Mouse (Mus musculus): Measurements from ENCODE around the gene Tff1. TPM values are rescaled to one million over a fixed set of nuclear protein-coding genes. Genes with fewer than 3 reads are reported as not detected.

The Tff1 gene
- polyA plus RNA-seq, 1 experiment, result 2.7 TPM

- Histone ChIP-seq H3K36me3 (ENCODE audit: control insufficient read depth, insufficient read depth, low read length) (no peaks in the 10 kb centered on the region), H3K27me3 (ENCODE audit: control insufficient read depth, insufficient read depth, low read length) (no peaks in the 10 kb centered on the region), H3K4me1 (replicated peaks; ENCODE audit: control insufficient read depth, insufficient read depth, low read length) (no peaks in the 10 kb centered on the region), H3K27ac (ENCODE audit: control insufficient read depth, insufficient read depth, low read length) (no peak within 1 kb of the TSS), H3K4me3 (ENCODE audit: control insufficient read depth, insufficient read depth, low read length) (no peak within 1 kb of the TSS)
- 89% methylated on average over 15 of the region's 15 CpGs for WGBS
- no peak for DNase-seq
- no peak for TF ChIP-seq POLR2A (IDR thresholded peaks at IDR 0.05; ENCODE audit: control insufficient read depth, extremely low read depth, insufficient read depth, low read length, poor library complexity)
- TF ChIP-seq CTCF (IDR thresholded peaks at IDR 0.05; ENCODE audit: borderline replicate concordance, control insufficient read depth, extremely low read depth, insufficient read depth, low read length, poor library complexity), result no peak
These were observed 20.7 kb downstream of the Tff1 start, which contains the start of gene Tff2 for GRCm38 (mm10) chr17:31144040-31145037. TSS of gene Tff2 (minus strand) at chr17:31144282.

GRCm38 (mm10) chr17:31142116-31142515 lies 23.0 kb downstream of the Tff1 start:
- Histone ChIP-seq H3K4me3 (ENCODE audit: control insufficient read depth, insufficient read depth, low read length) (no peak overlapping the region), H3K27me3 (ENCODE audit: control insufficient read depth, insufficient read depth, low read length) (no peaks in the 10 kb centered on the region), H3K36me3 (ENCODE audit: control insufficient read depth, insufficient read depth, low read length) (no peaks in the 10 kb centered on the region), H3K4me1 (replicated peaks; ENCODE audit: control insufficient read depth, insufficient read depth, low read length) (no peaks in the 10 kb centered on the region), H3K27ac (ENCODE audit: control insufficient read depth, insufficient read depth, low read length) (no peak overlapping the region)
- DNase-seq, result no peak
- WGBS, result 98% methylated on average over 7 of the region's 7 CpGs
- TF ChIP-seq CTCF (IDR thresholded peaks at IDR 0.05; ENCODE audit: borderline replicate concordance, control insufficient read depth, extremely low read depth, insufficient read depth, low read length, poor library complexity) (no peak), POLR2A (IDR thresholded peaks at IDR 0.05; ENCODE audit: control insufficient read depth, extremely low read depth, insufficient read depth, low read length, poor library complexity) (no peak)

DNA sequence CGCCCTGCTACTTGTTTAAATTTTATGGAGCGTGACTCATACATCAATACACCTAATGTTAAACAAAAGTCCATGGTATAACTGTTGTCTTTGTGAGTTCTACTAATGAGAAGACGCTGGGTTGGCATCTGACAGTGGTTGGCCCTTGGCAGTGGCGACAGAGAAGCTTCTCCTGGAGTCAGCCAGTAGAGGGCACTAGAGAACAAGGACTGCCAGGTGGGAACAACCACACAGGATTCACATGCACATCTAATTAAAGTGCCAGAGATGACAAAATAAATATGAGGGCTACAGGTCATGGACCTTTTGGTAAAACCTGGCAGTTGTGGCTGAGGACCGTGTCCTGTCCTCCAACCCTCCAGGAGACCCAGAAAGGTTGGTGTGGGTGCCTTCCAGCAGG lies 26.7 kb downstream of the Tff1 start:
- peak; percentile 78 for DNase-seq
- 36% methylated on average over 5 of the region's 5 CpGs for WGBS

DNA sequence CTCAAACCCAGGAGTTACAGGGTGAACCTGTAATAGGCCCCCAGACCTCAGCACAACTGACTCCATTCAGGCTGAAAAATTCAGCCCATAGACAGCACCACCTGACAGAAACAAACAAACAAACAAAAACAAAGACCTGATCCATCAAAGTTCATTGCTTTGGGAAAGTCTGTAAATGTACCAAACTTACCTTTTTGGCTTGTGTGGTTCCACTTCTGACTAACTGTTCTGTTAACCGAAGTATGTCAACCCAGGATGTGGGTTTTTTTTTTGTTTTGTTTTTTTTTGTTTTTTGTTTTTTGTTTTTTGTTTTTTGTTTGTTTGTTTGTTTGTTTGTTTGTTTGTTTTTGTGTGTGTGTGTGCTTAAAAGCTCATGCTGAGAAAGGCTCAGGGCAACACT lies 28.3 kb downstream of the Tff1 start:
- no peak for TF ChIP-seq CTCF (IDR thresholded peaks at IDR 0.05; ENCODE audit: borderline replicate concordance, control insufficient read depth, extremely low read depth, insufficient read depth, low read length, poor library complexity)
- no peak for TF ChIP-seq POLR2A (IDR thresholded peaks at IDR 0.05; ENCODE audit: control insufficient read depth, extremely low read depth, insufficient read depth, low read length, poor library complexity)
- no peaks in the 10 kb centered on the region for H3K27me3 ChIP-seq (ENCODE audit: control insufficient read depth, insufficient read depth, low read length)
- DNase-seq, result no peak
- peaks cover 9% of the 10 kb centered on the region for H3K4me1 ChIP-seq (replicated peaks; ENCODE audit: control insufficient read depth, insufficient read depth, low read length)
- H3K27ac ChIP-seq (ENCODE audit: control insufficient read depth, insufficient read depth, low read length), result peak overlapping the region; percentile 21; the same call in 1 of the 2 replicates
- H3K4me3 ChIP-seq (ENCODE audit: control insufficient read depth, insufficient read depth, low read length), result no peak overlapping the region
- no peaks in the 10 kb centered on the region for H3K36me3 ChIP-seq (ENCODE audit: control insufficient read depth, insufficient read depth, low read length)
- WGBS, result 12% methylated on average over 1 of the region's 1 CpGs

More for the DNA sequence above, 26.7 kb downstream of the Tff1 start:
- H3K4me1 ChIP-seq (replicated peaks; ENCODE audit: control insufficient read depth, insufficient read depth, low read length), result peaks cover 9% of the 10 kb centered on the region
- no peak for TF ChIP-seq POLR2A (IDR thresholded peaks at IDR 0.05; ENCODE audit: control insufficient read depth, extremely low read depth, insufficient read depth, low read length, poor library complexity)
- peak; percentile 71; the same call in 1 of the 2 replicates for TF ChIP-seq CTCF (IDR thresholded peaks at IDR 0.05; ENCODE audit: borderline replicate concordance, control insufficient read depth, extremely low read depth, insufficient read depth, low read length, poor library complexity)
- H3K27ac ChIP-seq (ENCODE audit: control insufficient read depth, insufficient read depth, low read length), result no peak overlapping the region
- H3K36me3 ChIP-seq (ENCODE audit: control insufficient read depth, insufficient read depth, low read length), result no peaks in the 10 kb centered on the region
- no peaks in the 10 kb centered on the region for H3K27me3 ChIP-seq (ENCODE audit: control insufficient read depth, insufficient read depth, low read length)
- H3K4me3 ChIP-seq (ENCODE audit: control insufficient read depth, insufficient read depth, low read length), result no peak overlapping the region

GRCm38 (mm10) chr17:31136291-31136690 lies 28.8 kb downstream of the Tff1 start:
- Histone ChIP-seq H3K36me3 (ENCODE audit: control insufficient read depth, insufficient read depth, low read length) (no peaks in the 10 kb centered on the region), H3K27ac (ENCODE audit: control insufficient read depth, insufficient read depth, low read length) (no peak overlapping the region), H3K27me3 (ENCODE audit: control insufficient read depth, insufficient read depth, low read length) (no peaks in the 10 kb centered on the region), H3K4me1 (replicated peaks; ENCODE audit: control insufficient read depth, insufficient read depth, low read length) (peaks cover 9% of the 10 kb centered on the region), H3K4me3 (ENCODE audit: control insufficient read depth, insufficient read depth, low read length) (no peak overlapping the region)
- TF ChIP-seq CTCF (IDR thresholded peaks at IDR 0.05; ENCODE audit: borderline replicate concordance, control insufficient read depth, extremely low read depth, insufficient read depth, low read length, poor library complexity) (no peak), POLR2A (IDR thresholded peaks at IDR 0.05; ENCODE audit: control insufficient read depth, extremely low read depth, insufficient read depth, low read length, poor library complexity) (no peak)
- WGBS, result 11% methylated on average over 3 of the region's 3 CpGs
- no peak for DNase-seq

GRCm38 (mm10) chr17:31134913-31135312 lies 30.2 kb downstream of the Tff1 start:
- no peaks in the 10 kb centered on the region for H3K36me3 ChIP-seq (ENCODE audit: control insufficient read depth, insufficient read depth, low read length)
- no peak overlapping the region for H3K4me3 ChIP-seq (ENCODE audit: control insufficient read depth, insufficient read depth, low read length)
- H3K27me3 ChIP-seq (ENCODE audit: control insufficient read depth, insufficient read depth, low read length), result no peaks in the 10 kb centered on the region
- H3K27ac ChIP-seq (ENCODE audit: control insufficient read depth, insufficient read depth, low read length), result no peak overlapping the region
- DNase-seq, result no peak
- 97% methylated on average over 6 of the region's 6 CpGs for WGBS
- peaks cover 9% of the 10 kb centered on the region for H3K4me1 ChIP-seq (replicated peaks; ENCODE audit: control insufficient read depth, insufficient read depth, low read length)
- TF ChIP-seq POLR2A (IDR thresholded peaks at IDR 0.05; ENCODE audit: control insufficient read depth, extremely low read depth, insufficient read depth, low read length, poor library complexity) (no peak), CTCF (IDR thresholded peaks at IDR 0.05; ENCODE audit: borderline replicate concordance, control insufficient read depth, extremely low read depth, insufficient read depth, low read length, poor library complexity) (no peak)

Data from thymus, adult 2 months (tissue).